Mouse (Mus musculus): ENCODE measurements around the gene Spag5.

DNA sequence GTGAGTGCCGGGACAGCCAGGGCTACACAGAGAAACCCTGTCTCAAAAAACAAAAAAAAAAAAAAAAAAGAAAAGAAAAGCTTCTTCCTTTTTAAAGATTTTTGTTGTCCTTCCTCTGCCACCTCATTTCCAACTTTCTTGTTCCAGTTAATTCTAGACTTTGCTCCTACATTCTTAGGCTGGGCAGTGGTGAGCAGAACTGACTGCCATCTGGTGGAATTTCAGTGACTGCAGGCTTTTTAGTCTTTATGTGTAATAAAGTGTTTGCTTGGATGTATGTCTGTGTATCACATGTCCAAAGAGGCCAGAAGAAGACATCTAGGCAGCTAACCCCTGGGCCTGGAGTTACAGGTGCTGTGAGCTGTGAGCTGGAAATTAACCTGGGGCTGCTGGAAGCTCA, 44.7 kb upstream of the Spag5 start:
- TF ChIP-seq CTCF (IDR thresholded peaks at IDR 0.05; ENCODE audit: insufficient read depth, low read length) (no peak), POLR2A (IDR thresholded peaks at IDR 0.05; ENCODE audit: borderline replicate concordance, extremely low read depth, low read depth, low read length) (no peak)

Measured in lung, adult 2 months (tissue).